Mouse (Mus musculus): Measurements from ENCODE around the gene Gsdme. TPM values are rescaled to one million over a fixed set of nuclear protein-coding genes. Genes with fewer than 3 reads are reported as not detected.
A peak's percentile ranks its signal among the peaks of the same experiment; 100 is the strongest.

Gsdme gene
- polyA plus RNA-seq, 1 experiment from 2014 or later = 31.3 TPM

GRCm38 (mm10) chr6:50218628-50219027 lies 45.0 kb downstream of the Gsdme start:
- no peaks in the 10 kb centered on the region for H3K9me3 ChIP-seq
- 55% methylated on average over 3 of the region's 3 CpGs for WGBS

GRCm38 (mm10) chr6:50215986-50216385 lies 47.7 kb downstream of the Gsdme start:
- WGBS = 84% methylated on average over 4 of the region's 4 CpGs
- H3K27me3 ChIP-seq = no peaks in the 10 kb centered on the region
- no peaks in the 10 kb centered on the region for H3K36me3 ChIP-seq
- H3K4me3 ChIP-seq = no peak overlapping the region
- no peak overlapping the region for H3K9ac ChIP-seq
- H3K4me1 ChIP-seq = peaks cover 8% of the 10 kb centered on the region; the same call in 1 of the 2 replicates
- no peak overlapping the region for H3K27ac ChIP-seq
- ATAC-seq (ENCODE audit: insufficient number of reproducible peaks, low FRiP score, low TSS enrichment, low read depth) = no peak
- H3K9me3 ChIP-seq = no peaks in the 10 kb centered on the region
- no peak overlapping the region for H3K4me2 ChIP-seq

More at GRCm38 (mm10) chr6:50218628-50219027, 45.0 kb downstream of the Gsdme start:
- peaks cover 3% of the 10 kb centered on the region; the same call in 1 of the 2 replicates for H3K36me3 ChIP-seq
- no peak overlapping the region for H3K27ac ChIP-seq
- no peak overlapping the region for H3K9ac ChIP-seq
- H3K4me3 ChIP-seq = no peak overlapping the region
- peak; percentile 9; the same call in 1 of the 2 replicates for ATAC-seq (ENCODE audit: insufficient number of reproducible peaks, low FRiP score, low TSS enrichment, low read depth)
- H3K4me1 ChIP-seq = peaks cover 8% of the 10 kb centered on the region; the same call in 1 of the 2 replicates
- no peaks in the 10 kb centered on the region for H3K27me3 ChIP-seq
- H3K4me2 ChIP-seq = no peak overlapping the region

- no peak for ATAC-seq (ENCODE audit: insufficient number of reproducible peaks, low FRiP score, low TSS enrichment, low read depth)
- no peak overlapping the region for H3K27ac ChIP-seq
- no peaks in the 10 kb centered on the region for H3K36me3 ChIP-seq
- H3K4me1 ChIP-seq = peaks cover 8% of the 10 kb centered on the region; the same call in 1 of the 2 replicates
- no peak overlapping the region for H3K4me2 ChIP-seq
- 79% methylated on average over 2 of the region's 2 CpGs for WGBS
- H3K9ac ChIP-seq = no peak overlapping the region
- H3K27me3 ChIP-seq = no peaks in the 10 kb centered on the region
- H3K4me3 ChIP-seq = no peak overlapping the region
- no peaks in the 10 kb centered on the region for H3K9me3 ChIP-seq
Observed at GRCm38 (mm10) chr6:50215373-50215745, 48.3 kb downstream of the Gsdme start.

DNA sequence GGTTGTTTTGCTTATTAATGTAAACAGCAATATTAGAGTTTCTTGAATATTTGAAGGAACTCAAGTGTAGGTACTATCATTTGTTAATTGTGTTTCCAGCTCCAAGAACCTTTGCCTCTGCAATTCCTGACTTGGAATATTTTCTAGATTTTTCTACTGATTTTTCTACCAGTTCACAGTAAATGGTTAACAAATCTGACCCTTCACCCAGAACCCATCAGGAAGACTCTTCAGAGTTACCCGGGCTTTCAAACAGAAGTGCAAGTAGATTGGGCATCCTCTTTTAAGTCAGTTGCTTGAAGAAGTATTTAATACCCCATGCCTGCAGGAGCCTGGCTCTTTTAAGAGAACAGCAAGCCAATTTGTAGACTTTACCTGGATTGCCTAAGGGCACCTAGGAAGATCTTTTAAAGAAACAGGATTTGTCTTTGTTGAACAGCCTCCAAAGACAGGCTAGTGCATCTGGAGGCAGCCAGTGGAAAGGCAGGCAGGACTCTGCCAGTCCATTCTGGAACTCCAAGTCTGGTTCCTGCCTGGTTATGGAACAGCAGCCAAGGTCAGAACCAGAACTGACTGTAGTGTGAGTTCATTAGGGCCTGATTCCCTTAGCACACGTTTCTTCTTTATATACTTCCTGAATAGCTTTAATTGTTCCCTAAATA lies 48.8 kb downstream of the Gsdme start:
- Histone ChIP-seq H3K4me3 (no peak overlapping the region), H3K9ac (no peak overlapping the region), H3K4me1 (peaks cover 8% of the 10 kb centered on the region; the same call in 1 of the 2 replicates), H3K27me3 (no peaks in the 10 kb centered on the region), H3K27ac (no peak overlapping the region), H3K4me2 (no peak overlapping the region), H3K9me3 (no peaks in the 10 kb centered on the region), H3K36me3 (no peaks in the 10 kb centered on the region)
- WGBS = 33% methylated on average over 2 of the region's 2 CpGs
- ATAC-seq (ENCODE audit: insufficient number of reproducible peaks, low FRiP score, low TSS enrichment, low read depth) = no peak

DNA sequence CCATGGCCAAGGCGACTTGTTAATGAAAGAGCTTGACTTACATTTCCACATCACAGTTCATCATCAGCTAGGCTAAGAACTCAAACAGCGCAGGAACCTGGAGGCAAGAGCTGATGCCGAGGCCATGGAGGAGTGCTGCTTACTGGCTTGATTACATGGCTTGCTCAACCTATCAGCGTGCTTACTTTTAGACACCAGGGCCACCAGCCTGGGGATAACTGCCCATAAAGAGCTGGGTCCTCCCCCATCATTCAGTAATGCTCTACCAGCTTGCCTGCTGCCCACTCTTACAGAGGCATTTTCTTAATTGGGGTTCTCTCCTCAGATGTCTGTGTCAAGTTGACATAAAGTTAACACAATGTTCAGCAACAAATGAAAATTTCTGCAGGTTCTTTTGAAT lies 58.6 kb downstream of the Gsdme start:
- H3K4me2 ChIP-seq = no peak overlapping the region
- H3K9ac ChIP-seq = no peak overlapping the region
- H3K27ac ChIP-seq = no peak overlapping the region
- H3K4me1 ChIP-seq = no peaks in the 10 kb centered on the region; the same call in 1 of the 2 replicates
- no peaks in the 10 kb centered on the region for H3K27me3 ChIP-seq
- WGBS = 73% methylated on average over 4 of the region's 4 CpGs
- no peaks in the 10 kb centered on the region; the same call in 1 of the 2 replicates for H3K36me3 ChIP-seq
- H3K4me3 ChIP-seq = no peak overlapping the region
- H3K9me3 ChIP-seq = no peaks in the 10 kb centered on the region
- no peak for ATAC-seq (ENCODE audit: insufficient number of reproducible peaks, low FRiP score, low TSS enrichment, low read depth)

DNA sequence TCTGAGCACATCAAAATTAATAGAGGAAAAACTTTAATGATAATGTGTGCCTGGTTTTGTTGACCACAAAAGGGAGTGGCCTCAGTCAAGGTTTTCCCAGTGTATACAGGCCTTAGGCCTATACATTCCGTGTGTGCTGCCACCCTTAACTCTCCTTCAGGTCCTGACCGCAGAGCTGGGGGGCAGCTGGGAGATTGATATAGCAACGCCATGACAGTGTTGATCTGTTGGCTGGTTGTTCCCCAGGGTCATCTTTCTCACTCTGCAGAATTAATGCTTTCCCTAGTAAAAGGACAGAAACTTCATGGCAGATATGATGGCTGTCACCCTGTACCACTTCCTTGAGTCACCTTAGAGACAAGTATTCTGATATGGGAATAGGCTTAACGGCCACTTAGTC lies 59.3 kb downstream of the Gsdme start:
- ATAC-seq (ENCODE audit: insufficient number of reproducible peaks, low FRiP score, low TSS enrichment, low read depth) = no peak
- Histone ChIP-seq H3K27ac (no peak overlapping the region), H3K9me3 (no peaks in the 10 kb centered on the region), H3K27me3 (no peaks in the 10 kb centered on the region), H3K4me1 (no peaks in the 10 kb centered on the region; the same call in 1 of the 2 replicates), H3K9ac (no peak overlapping the region), H3K36me3 (no peaks in the 10 kb centered on the region; the same call in 1 of the 2 replicates), H3K4me3 (no peak overlapping the region), H3K4me2 (no peak overlapping the region)
- WGBS = 88% methylated on average over 4 of the region's 4 CpGs

GRCm38 (mm10) chr6:50193851-50194250 lies 69.8 kb downstream of the Gsdme start:
- Histone ChIP-seq H3K4me2 (no peak overlapping the region), H3K36me3 (peaks cover 13% of the 10 kb centered on the region; the same call in 1 of the 2 replicates), H3K9ac (no peak overlapping the region), H3K27ac (no peak overlapping the region), H3K4me3 (no peak overlapping the region), H3K27me3 (no peaks in the 10 kb centered on the region), H3K4me1 (no peaks in the 10 kb centered on the region), H3K9me3 (no peaks in the 10 kb centered on the region)
- no peak for ATAC-seq (ENCODE audit: insufficient number of reproducible peaks, low FRiP score, low TSS enrichment, low read depth)
- 89% methylated on average over 5 of the region's 5 CpGs for WGBS

DNA sequence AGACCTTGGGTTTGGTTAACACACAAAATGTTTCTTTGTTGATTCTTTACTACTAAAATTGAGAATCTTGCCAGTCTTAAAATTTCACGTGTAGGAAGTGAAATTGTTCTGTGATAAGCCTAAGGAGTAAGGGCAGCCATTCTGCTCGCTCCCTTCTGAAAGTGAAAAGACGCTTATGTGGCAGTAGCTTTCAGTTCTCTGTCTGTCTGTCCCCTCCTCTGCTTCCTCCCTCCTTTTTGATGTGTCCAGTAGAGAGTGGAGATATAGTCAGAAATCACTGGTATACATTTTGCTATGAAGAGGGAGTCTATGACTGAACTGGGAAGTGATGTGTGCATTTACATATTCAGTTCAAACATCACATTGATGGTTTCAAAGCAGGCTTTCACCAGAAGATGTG lies 70.8 kb downstream of the Gsdme start:
- Histone ChIP-seq H3K27ac (no peak overlapping the region), H3K4me2 (no peak overlapping the region), H3K9ac (no peak overlapping the region), H3K27me3 (no peaks in the 10 kb centered on the region), H3K4me1 (no peaks in the 10 kb centered on the region), H3K36me3 (peaks cover 13% of the 10 kb centered on the region; the same call in 1 of the 2 replicates), H3K4me3 (no peak overlapping the region), H3K9me3 (no peaks in the 10 kb centered on the region)
- no peak for ATAC-seq (ENCODE audit: insufficient number of reproducible peaks, low FRiP score, low TSS enrichment, low read depth)
- WGBS = 83% methylated on average over 3 of the region's 3 CpGs

DNA sequence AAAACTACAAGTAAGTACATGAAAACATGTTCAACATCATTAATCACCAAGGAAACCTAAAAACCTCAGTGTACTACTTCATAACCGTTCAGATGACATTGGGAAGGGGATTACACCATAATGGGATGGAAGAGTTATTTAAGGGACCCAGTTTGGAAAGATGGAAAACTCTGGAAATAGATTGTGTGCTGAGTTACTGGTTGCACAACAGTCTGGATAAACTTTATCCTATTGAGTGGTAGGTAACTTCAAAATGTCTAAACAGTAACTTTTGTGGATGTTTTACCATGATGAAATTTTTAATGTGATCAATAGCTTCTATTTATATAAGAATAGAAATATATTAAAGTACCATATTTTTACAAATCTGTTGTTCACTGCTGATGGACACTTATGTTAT lies 71.5 kb downstream of the Gsdme start:
- Histone ChIP-seq H3K9me3 (no peaks in the 10 kb centered on the region), H3K27ac (no peak overlapping the region), H3K9ac (no peak overlapping the region), H3K27me3 (no peaks in the 10 kb centered on the region), H3K4me1 (no peaks in the 10 kb centered on the region), H3K36me3 (peaks cover 8% of the 10 kb centered on the region; the same call in 1 of the 2 replicates), H3K4me3 (no peak overlapping the region), H3K4me2 (no peak overlapping the region)
- no peak for ATAC-seq (ENCODE audit: insufficient number of reproducible peaks, low FRiP score, low TSS enrichment, low read depth)
- WGBS = 73% methylated on average over 1 of the region's 1 CpGs

GRCm38 (mm10) chr6:50191605-50192004 lies 72.1 kb downstream of the Gsdme start:
- Histone ChIP-seq H3K9me3 (no peaks in the 10 kb centered on the region), H3K4me2 (no peak overlapping the region), H3K4me1 (no peaks in the 10 kb centered on the region), H3K27me3 (no peaks in the 10 kb centered on the region), H3K4me3 (no peak overlapping the region), H3K9ac (no peak overlapping the region), H3K36me3 (0 out of 2 replicates have a peak, but pooled peaks cover 7% of the 10 kb centered on the region), H3K27ac (no peak overlapping the region; the same call in 1 of the 2 replicates)
- WGBS = 81% methylated on average over 3 of the region's 3 CpGs
- no peak for ATAC-seq (ENCODE audit: insufficient number of reproducible peaks, low FRiP score, low TSS enrichment, low read depth)

GRCm38 (mm10) chr6:50189376-50189775 lies 74.3 kb downstream of the Gsdme start:
- Histone ChIP-seq H3K27ac (no peak overlapping the region), H3K4me3 (no peak overlapping the region), H3K36me3 (peaks cover 6% of the 10 kb centered on the region; the same call in 1 of the 2 replicates), H3K27me3 (no peaks in the 10 kb centered on the region), H3K9me3 (no peaks in the 10 kb centered on the region), H3K4me2 (no peak overlapping the region), H3K4me1 (no peaks in the 10 kb centered on the region), H3K9ac (no peak overlapping the region)
- ATAC-seq (ENCODE audit: insufficient number of reproducible peaks, low FRiP score, low TSS enrichment, low read depth) = no peak

DNA sequence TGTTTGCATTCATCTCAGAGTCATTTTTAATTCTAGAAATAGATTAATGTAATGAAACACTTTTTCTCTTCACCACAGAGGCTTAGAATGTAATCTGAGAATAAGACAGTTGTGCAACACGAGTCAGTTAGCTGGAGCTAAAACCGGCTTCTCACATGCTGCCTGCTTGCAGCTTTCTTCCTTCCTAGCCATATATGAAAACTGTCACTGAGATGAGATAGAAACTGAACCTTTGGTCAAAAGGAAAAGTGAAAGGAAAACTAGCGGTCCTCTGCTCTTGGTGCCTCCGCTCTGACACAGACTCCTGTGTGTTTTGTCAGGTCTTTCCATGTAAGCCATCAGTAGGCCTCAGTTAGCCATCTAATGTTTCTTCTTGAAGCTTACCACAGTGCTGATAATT lies 75.7 kb downstream of the Gsdme start:
- Histone ChIP-seq H3K36me3 (peaks cover 14% of the 10 kb centered on the region), H3K4me1 (no peaks in the 10 kb centered on the region), H3K27me3 (no peaks in the 10 kb centered on the region), H3K9me3 (no peaks in the 10 kb centered on the region), H3K4me2 (no peak overlapping the region), H3K9ac (no peak overlapping the region), H3K27ac (no peak overlapping the region), H3K4me3 (no peak overlapping the region)
- 79% methylated on average over 4 of the region's 4 CpGs for WGBS
- ATAC-seq (ENCODE audit: insufficient number of reproducible peaks, low FRiP score, low TSS enrichment, low read depth) = no peak
